Mouse (Mus musculus) heart, postnatal 0 days (tissue): ENCODE measurements at regions not wholly inside any gene's neighbourhood (a gene's known extent, or its start where the extent isn't known, plus 50 kb on each side); places are given as distances from the start of the nearest gene placed in this dataset.

Source experiments
- ATAC-seq: fragments of 200-750 bp; cut with Nextera tagmentation; 2 replicates; pipeline ENCODE4 v1.8.0; 2017; ENCODE audit warnings: low read depth, moderate number of reproducible peaks, moderate library complexity; ENCODE audit not compliant: insufficient read depth
- DNase-seq: peaks from one replicate; pipeline ENCODE4 v3.0.0-alpha.2; 2016; ENCODE audit warnings: low spot score
- H3K27ac ChIP-seq: fragments of 300-500 bp; sonication (generic); 2 replicates; pipeline ENCODE4 v1.5.1; 2014; ENCODE audit warnings: low read depth, mild to moderate bottlenecking
- H3K27me3 ChIP-seq: fragments of 300-500 bp; sonication (generic); 2 replicates; pipeline ENCODE4 v1.6.1; 2014; ENCODE audit warnings: low read length, mixed read lengths; ENCODE audit not compliant: control insufficient read depth, insufficient read depth
- H3K36me3 ChIP-seq: fragments of 300-500 bp; sonication (generic); replicated peaks from 2 replicates; pipeline ENCODE4 v1.6.1; 2014; ENCODE audit warnings: low read length, mixed read lengths; ENCODE audit not compliant: control insufficient read depth, insufficient read depth
- H3K4me1 ChIP-seq: fragments of 300-500 bp; sonication (generic); 2 replicates; pipeline ENCODE4 v1.6.1; 2014; ENCODE audit warnings: antibody characterized with exemption; ENCODE audit not compliant: control insufficient read depth, insufficient read depth
- H3K4me2 ChIP-seq: fragments of 300-500 bp; sonication (generic); 2 replicates; pipeline ENCODE4 v1.6.1; 2014; ENCODE audit warnings: low read depth, mild to moderate bottlenecking, low read length, moderate library complexity
- H3K4me3 ChIP-seq: fragments of 300-500 bp; sonication (generic); 2 replicates; pipeline ENCODE4 v1.5.1; 2014; ENCODE audit warnings: low read depth, low read length
- H3K9ac ChIP-seq: fragments of 300-500 bp; sonication (generic); replicated peaks from 2 replicates; pipeline ENCODE4 v1.6.1; 2014; ENCODE audit warnings: low read depth, low read length, mixed read lengths
- H3K9me3 ChIP-seq: fragments of 300-500 bp; sonication (generic); replicated peaks from 2 replicates; pipeline ENCODE4 v1.6.1; 2016; ENCODE audit warnings: low read length; ENCODE audit not compliant: control insufficient read depth
- CTCF ChIP-seq: IDR thresholded peaks from 2 replicates; pipeline ENCODE4 v1.5.1; 2016; ENCODE audit warnings: antibody characterized with exemption, control low read depth, low read depth
- EP300 ChIP-seq: IDR thresholded peaks from 2 replicates; pipeline ENCODE4 v1.6.1; 2016; ENCODE audit warnings: antibody characterized with exemption, low read depth
- WGBS: fragments of 180-500 bp; shearing (Covaris S2); extraction: QIAGEN DNeasy Blood & Tissue Kit; methylation state at CpG from one replicate; pipeline ENCODE4 v1.1.7; 2014; 5-methylcytosine and 5-hydroxymethylcytosine counted together

DNA sequence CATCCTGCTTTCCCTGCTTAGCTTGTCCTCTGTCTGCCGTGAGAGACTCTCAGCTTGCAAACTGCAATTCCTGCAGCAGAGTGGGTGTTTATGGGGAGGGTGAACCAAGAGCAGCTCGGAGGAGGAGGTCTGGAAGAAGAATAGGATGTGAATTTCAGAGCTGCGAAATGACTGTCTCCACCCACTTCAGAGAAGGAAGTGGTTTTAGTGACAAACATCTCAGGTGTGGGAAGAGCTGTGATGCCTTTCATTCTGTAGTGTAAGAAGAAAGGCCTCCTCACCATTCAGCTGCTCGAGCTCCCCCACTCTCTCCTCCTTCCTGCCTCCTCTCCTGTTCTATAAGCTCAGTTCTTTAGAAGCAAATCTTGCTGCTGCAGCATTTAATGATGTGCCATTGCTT is 230.9 kb downstream of the Adgrg6 start:
- ATAC-seq (no peak), DNase-seq (no peak)
- TF ChIP-seq CTCF: no peak
- TF ChIP-seq EP300: no peak
- Histone ChIP-seq H3K4me1 (no peaks in the 10 kb centered on the region), H3K27me3 (no peaks in the 10 kb centered on the region), H3K9ac (no peak overlapping the region), H3K36me3 (no peaks in the 10 kb centered on the region), H3K4me3 (no peak overlapping the region), H3K9me3 (no peaks in the 10 kb centered on the region), H3K27ac (no peak overlapping the region), H3K4me2 (no peak overlapping the region)
- whole genome bisulfite sequencing: 44% methylated on average over 4 of the region's 4 CpGs

DNA sequence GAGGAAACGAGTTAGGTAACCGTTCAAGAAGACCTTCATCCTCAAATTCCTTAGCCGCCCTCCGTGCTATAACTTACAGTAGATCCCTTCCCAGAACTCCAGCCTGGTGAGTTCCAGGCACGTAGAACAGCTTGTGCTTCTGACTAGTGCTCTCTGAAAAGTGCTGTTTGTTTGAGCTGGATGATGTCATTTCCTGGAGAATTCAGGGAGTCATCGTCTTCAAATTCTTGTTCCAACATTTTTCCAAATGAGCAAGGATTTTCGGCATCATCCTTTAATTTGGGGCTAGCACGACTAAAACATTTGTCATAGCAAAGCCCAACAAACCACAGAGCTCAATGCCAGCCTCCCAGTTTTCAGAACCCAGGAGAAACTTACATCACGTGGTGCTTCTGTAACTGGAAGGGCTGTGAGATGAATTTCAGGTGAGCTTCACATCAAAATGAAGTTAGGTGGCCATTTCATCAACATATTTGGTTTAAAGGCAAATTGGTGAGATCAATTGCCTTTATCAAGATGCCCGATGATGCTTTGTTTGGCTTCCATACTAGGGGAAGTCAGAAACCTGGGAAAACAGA is 231.4 kb downstream of the Adgrg6 start:
- Histone ChIP-seq H3K9ac (no peak overlapping the region), H3K27ac (no peak overlapping the region), H3K4me3 (no peak overlapping the region), H3K4me1 (no peaks in the 10 kb centered on the region), H3K4me2 (no peak overlapping the region), H3K27me3 (no peaks in the 10 kb centered on the region), H3K36me3 (no peaks in the 10 kb centered on the region), H3K9me3 (no peaks in the 10 kb centered on the region)
- no peak for DNase-seq
- TF ChIP-seq EP300 (no peak), CTCF (no peak)
- 64% methylated on average over 10 of the region's 10 CpGs for WGBS
- ATAC-seq: no peak

- Histone ChIP-seq H3K4me1 (no peaks in the 10 kb centered on the region), H3K9ac (no peak overlapping the region), H3K4me3 (no peak overlapping the region), H3K4me2 (no peak overlapping the region), H3K9me3 (no peaks in the 10 kb centered on the region), H3K27ac (no peak overlapping the region), H3K36me3 (no peaks in the 10 kb centered on the region), H3K27me3 (no peaks in the 10 kb centered on the region)
- DNase-seq (no peak), ATAC-seq (no peak)
- TF ChIP-seq EP300 (no peak), CTCF (no peak)
- 82% methylated on average over 4 of the region's 4 CpGs for whole genome bisulfite sequencing
These were observed 232.5 kb downstream of the Adgrg6 start for GRCm38 (mm10) chr10:14312959-14313358.

- no peak for DNase-seq
- no peak overlapping the region for H3K27ac ChIP-seq
- no peak overlapping the region for H3K9ac ChIP-seq
- H3K4me1 ChIP-seq: no peaks in the 10 kb centered on the region
- no peak overlapping the region for H3K4me2 ChIP-seq
- WGBS: 68% methylated on average over 3 of the region's 3 CpGs
- no peaks in the 10 kb centered on the region for H3K36me3 ChIP-seq
- no peak for TF ChIP-seq CTCF
- TF ChIP-seq EP300: no peak
- H3K9me3 ChIP-seq: no peaks in the 10 kb centered on the region
- no peak overlapping the region for H3K4me3 ChIP-seq
- no peaks in the 10 kb centered on the region for H3K27me3 ChIP-seq
- ATAC-seq: no peak
These were observed 233.5 kb downstream of the Adgrg6 start for GRCm38 (mm10) chr10:14311962-14312361.

- Histone ChIP-seq H3K9me3 (no peaks in the 10 kb centered on the region), H3K4me1 (no peaks in the 10 kb centered on the region), H3K4me3 (no peak overlapping the region), H3K27ac (no peak overlapping the region), H3K36me3 (no peaks in the 10 kb centered on the region), H3K27me3 (no peaks in the 10 kb centered on the region), H3K4me2 (no peak overlapping the region), H3K9ac (no peak overlapping the region)
- 52% methylated on average over 3 of the region's 3 CpGs for WGBS
- DNase-seq (no peak), ATAC-seq (no peak)
- TF ChIP-seq CTCF: no peak
- TF ChIP-seq EP300: no peak
These were observed 238.6 kb downstream of the Adgrg6 start for GRCm38 (mm10) chr10:14306811-14307210.

- ATAC-seq (no peak), DNase-seq (no peak)
- TF ChIP-seq CTCF (no peak), EP300 (no peak)
- H3K9ac ChIP-seq: no peak overlapping the region
- H3K27me3 ChIP-seq: no peaks in the 10 kb centered on the region
- no peak overlapping the region for H3K27ac ChIP-seq
- no peaks in the 10 kb centered on the region for H3K9me3 ChIP-seq
- no peaks in the 10 kb centered on the region for H3K36me3 ChIP-seq
- H3K4me2 ChIP-seq: no peak overlapping the region
- no peaks in the 10 kb centered on the region for H3K4me1 ChIP-seq
- H3K4me3 ChIP-seq: no peak overlapping the region
These were observed 242.0 kb downstream of the Adgrg6 start for GRCm38 (mm10) chr10:14303476-14303875.
